Mouse (Mus musculus): ENCODE data around the gene Dgkg.

DNA sequence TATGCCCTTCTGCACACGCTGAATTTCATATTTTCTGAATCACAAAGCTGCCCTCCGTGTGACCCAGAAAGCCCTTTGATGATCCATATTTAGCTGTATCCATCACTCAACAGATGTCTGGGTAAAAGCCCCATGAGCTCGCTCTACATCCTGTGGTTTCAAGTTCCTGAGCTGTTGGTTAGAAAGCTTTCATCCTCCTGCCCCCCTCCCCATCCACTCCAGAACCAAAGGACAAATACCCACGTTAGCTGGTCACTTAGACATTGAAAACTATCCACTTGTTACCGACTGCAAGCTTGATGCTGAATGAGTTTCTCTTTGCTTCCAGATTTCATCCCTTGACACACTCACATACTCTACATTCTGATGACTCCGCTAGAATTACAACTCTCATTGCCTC is 195.3 kb downstream of the Dgkg start:
- no peak for TF ChIP-seq CTCF (IDR thresholded peaks at IDR 0.05; ENCODE audit: low read depth, low read length)
- TF ChIP-seq POLR2A (IDR thresholded peaks at IDR 0.05; ENCODE audit: borderline replicate concordance, low read depth, low read length), result no peak
